Mouse (Mus musculus): Measurements from ENCODE around the gene Klhl15.
A peak's percentile ranks its signal among the peaks of the same experiment; 100 is the strongest.

Gene Klhl15

GRCm38 (mm10) chrX:94234532-94235189, at the start of gene Klhl15:
Gene Klhl15 (plus strand): TSS chrX:94234599.
- peak; percentile 80 for DNase-seq (ENCODE audit: extremely low read depth, low read depth)

- peak; percentile 45 for DNase-seq (ENCODE audit: extremely low read depth, low read depth)
These were observed 49.2 kb upstream of the Klhl15 start for GRCm38 (mm10) chrX:94185156-94185555.

GRCm38 (mm10) chrX:94193901-94194300, 40.5 kb upstream of the Klhl15 start:
- DNase-seq (ENCODE audit: extremely low read depth, low read depth): peak; percentile 43

- DNase-seq (ENCODE audit: extremely low read depth, low read depth): peak; percentile 39
These were observed 36.6 kb upstream of the Klhl15 start for GRCm38 (mm10) chrX:94197789-94198188.

GRCm38 (mm10) chrX:94212264-94212596, 22.2 kb upstream of the Klhl15 start:
- DNase-seq (ENCODE audit: extremely low read depth, low read depth): no peak

- peak; percentile 83 for DNase-seq (ENCODE audit: extremely low read depth, low read depth)
These were observed 21.6 kb upstream of the Klhl15 start, which contains the start of gene Eif2s3x for GRCm38 (mm10) chrX:94212597-94213321. Gene Eif2s3x (minus strand): TSS chrX:94212862.

- DNase-seq (ENCODE audit: extremely low read depth, low read depth): peak; percentile 63
These were observed 21.0 kb upstream of the Klhl15 start for GRCm38 (mm10) chrX:94213384-94213783.

GRCm38 (mm10) chrX:94233432-94233831, 967 bp upstream of the Klhl15 start:
- peak; percentile 37 for DNase-seq (ENCODE audit: extremely low read depth, low read depth)

GRCm38 (mm10) chrX:94233936-94234531, 365 bp upstream of the Klhl15 start:
- DNase-seq (ENCODE audit: extremely low read depth, low read depth): peak; percentile 72

- DNase-seq (ENCODE audit: extremely low read depth, low read depth): no peak
These were observed 774 bp downstream of the Klhl15 start for GRCm38 (mm10) chrX:94235190-94235555.

- DNase-seq (ENCODE audit: extremely low read depth, low read depth): peak; percentile 55
These were observed 1.2 kb downstream of the Klhl15 start for GRCm38 (mm10) chrX:94235601-94236000.

- peak; percentile 57 for DNase-seq (ENCODE audit: extremely low read depth, low read depth)
These were observed 54.5 kb downstream of the Klhl15 start for GRCm38 (mm10) chrX:94288923-94289322.

GRCm38 (mm10) chrX:94302928-94303327, 68.5 kb downstream of the Klhl15 start:
- DNase-seq (ENCODE audit: extremely low read depth, low read depth): no peak

- DNase-seq (ENCODE audit: extremely low read depth, low read depth): no peak
These were observed 86.9 kb downstream of the Klhl15 start for GRCm38 (mm10) chrX:94321036-94321902.
